Mouse (Mus musculus): ENCODE measurements around the gene Irs1.

- TF ChIP-seq CTCF (IDR thresholded peaks at IDR 0.05; ENCODE audit: low read depth), result no peak
- no peak for TF ChIP-seq EP300 (IDR thresholded peaks at IDR 0.05; ENCODE audit: low read depth)
Measured at GRCm38 (mm10) chr1:82292771-82293170, 1.6 kb upstream of the Irs1 start.
